Mouse (Mus musculus): ENCODE measurements around the gene Pycr1. TPM values are rescaled to one million over a fixed set of nuclear protein-coding genes. Genes with fewer than 3 reads are reported as not detected.

Gene Pycr1
- polyA plus RNA-seq, 1 experiment from 2014 or later = not detected

GRCm38 (mm10) chr11:120612763-120613162 is 30.8 kb downstream of the Pycr1 start:
- Histone ChIP-seq H3K79me2 (ENCODE audit: inconsistent target) (peaks cover 43% of the 10 kb centered on the region), H3K36me3 (ENCODE audit: inconsistent target) (peaks cover 40% of the 10 kb centered on the region; the same call in 1 of the 2 replicates), H3K27ac (no peak overlapping the region), H3K4me3 (ENCODE audit: inconsistent target) (no peak overlapping the region)
- WGBS (ENCODE audit: missing documents) = 64% methylated on average over 6 of the region's 6 CpGs

GRCm38 (mm10) chr11:120610477-120611046 is 33.0 kb downstream of the Pycr1 start:
- H3K4me3 ChIP-seq (ENCODE audit: inconsistent target) = no peak overlapping the region
- 91% methylated on average over 7 of the region's 9 CpGs for WGBS (ENCODE audit: missing documents)
- no peak overlapping the region for H3K27ac ChIP-seq
- H3K79me2 ChIP-seq (ENCODE audit: inconsistent target) = peaks cover 23% of the 10 kb centered on the region
- H3K36me3 ChIP-seq (ENCODE audit: inconsistent target) = peaks cover 40% of the 10 kb centered on the region; the same call in 1 of the 2 replicates

GRCm38 (mm10) chr11:120609250-120609649 is 34.3 kb downstream of the Pycr1 start:
- peaks cover 10% of the 10 kb centered on the region; the same call in 1 of the 2 replicates for H3K79me2 ChIP-seq (ENCODE audit: inconsistent target)
- no peak overlapping the region for H3K27ac ChIP-seq
- 90% methylated on average over 7 of the region's 8 CpGs for WGBS (ENCODE audit: missing documents)
- peaks cover 52% of the 10 kb centered on the region; the same call in 1 of the 2 replicates for H3K36me3 ChIP-seq (ENCODE audit: inconsistent target)
- H3K4me3 ChIP-seq (ENCODE audit: inconsistent target) = no peak overlapping the region

GRCm38 (mm10) chr11:120608241-120609034 is 35.1 kb downstream of the Pycr1 start, which contains the start of gene Npb:
Gene Npb, plus strand, starts transcription at chr11:120608477.
- WGBS (ENCODE audit: missing documents) = 29% methylated on average over 45 of the region's 45 CpGs
- no peak within 1 kb of the TSS for H3K27ac ChIP-seq
- peaks cover 2% of the 10 kb centered on the region; the same call in 1 of the 2 replicates for H3K79me2 ChIP-seq (ENCODE audit: inconsistent target)
- peaks cover 53% of the 10 kb centered on the region; the same call in 1 of the 2 replicates for H3K36me3 ChIP-seq (ENCODE audit: inconsistent target)
- no peak within 1 kb of the TSS for H3K4me3 ChIP-seq (ENCODE audit: inconsistent target)

- Histone ChIP-seq H3K36me3 (ENCODE audit: inconsistent target) (peaks cover 57% of the 10 kb centered on the region; the same call in 1 of the 2 replicates), H3K27ac (no peak overlapping the region), H3K4me3 (ENCODE audit: inconsistent target) (no peak overlapping the region), H3K79me2 (ENCODE audit: inconsistent target) (no peaks in the 10 kb centered on the region)
- WGBS (ENCODE audit: missing documents) = 93% methylated on average over 4 of the region's 4 CpGs
Measured at GRCm38 (mm10) chr11:120606764-120607163, 36.8 kb downstream of the Pycr1 start.

- H3K36me3 ChIP-seq (ENCODE audit: inconsistent target) = peaks cover 53% of the 10 kb centered on the region; the same call in 1 of the 2 replicates
- H3K4me3 ChIP-seq (ENCODE audit: inconsistent target) = no peak overlapping the region
- no peaks in the 10 kb centered on the region for H3K79me2 ChIP-seq (ENCODE audit: inconsistent target)
- H3K27ac ChIP-seq = no peak overlapping the region
- WGBS (ENCODE audit: missing documents) = 89% methylated on average over 7 of the region's 7 CpGs
Measured at GRCm38 (mm10) chr11:120605667-120606066, 37.9 kb downstream of the Pycr1 start.

- WGBS (ENCODE audit: missing documents) = 95% methylated on average over 2 of the region's 2 CpGs
- Histone ChIP-seq H3K27ac (no peak overlapping the region), H3K79me2 (ENCODE audit: inconsistent target) (peaks cover 15% of the 10 kb centered on the region), H3K4me3 (ENCODE audit: inconsistent target) (no peak overlapping the region), H3K36me3 (ENCODE audit: inconsistent target) (peaks cover 45% of the 10 kb centered on the region; the same call in 1 of the 2 replicates)
Measured at GRCm38 (mm10) chr11:120603545-120603944, 40.0 kb downstream of the Pycr1 start.

- peaks cover 35% of the 10 kb centered on the region for H3K79me2 ChIP-seq (ENCODE audit: inconsistent target)
- H3K27ac ChIP-seq = no peak overlapping the region
- H3K36me3 ChIP-seq (ENCODE audit: inconsistent target) = peaks cover 52% of the 10 kb centered on the region; the same call in 1 of the 2 replicates
- no peak overlapping the region for H3K4me3 ChIP-seq (ENCODE audit: inconsistent target)
- 81% methylated on average over 3 of the region's 3 CpGs for WGBS (ENCODE audit: missing documents)
Measured at GRCm38 (mm10) chr11:120600716-120601115, 42.9 kb downstream of the Pycr1 start.

GRCm38 (mm10) chr11:120598990-120599549 is 44.5 kb downstream of the Pycr1 start:
- H3K36me3 ChIP-seq (ENCODE audit: inconsistent target) = peaks cover 54% of the 10 kb centered on the region; the same call in 1 of the 2 replicates
- H3K79me2 ChIP-seq (ENCODE audit: inconsistent target) = peaks cover 51% of the 10 kb centered on the region
- peak overlapping the region; percentile 85 for H3K27ac ChIP-seq
- H3K4me3 ChIP-seq (ENCODE audit: inconsistent target) = peak overlapping the region; percentile 55
- WGBS (ENCODE audit: missing documents) = 48% methylated on average over 16 of the region's 17 CpGs

- under 1% methylated on average over 73 of the region's 88 CpGs for WGBS (ENCODE audit: missing documents)
Measured at GRCm38 (mm10) chr11:120598283-120598989, 45.1 kb downstream of the Pycr1 start, which contains the start of the genes Alyref and Anapc11. Gene Alyref, minus strand, starts transcription at chr11:120598365. Gene Anapc11, plus strand, starts transcription at chr11:120598421.

GRCm38 (mm10) chr11:120597240-120598235 is 46.0 kb downstream of the Pycr1 start:
- 3% methylated on average over 95 of the region's 99 CpGs for WGBS (ENCODE audit: missing documents)

More at GRCm38 (mm10) chr11:120598283-120598989, 45.1 kb downstream of the Pycr1 start, which contains the start of the genes Alyref and Anapc11:
- H3K27ac ChIP-seq = peak within 1 kb of the TSS; percentile 85
- H3K79me2 ChIP-seq (ENCODE audit: inconsistent target) = peaks cover 57% of the 10 kb centered on the region
- peak within 1 kb of the TSS; percentile 75 for H3K4me3 ChIP-seq (ENCODE audit: inconsistent target)
- H3K36me3 ChIP-seq (ENCODE audit: inconsistent target) = peaks cover 54% of the 10 kb centered on the region; the same call in 1 of the 2 replicates

GRCm38 (mm10) chr11:120588531-120588930 is 55.0 kb downstream of the Pycr1 start:
- 60% methylated on average over 6 of the region's 6 CpGs for WGBS (ENCODE audit: missing documents)
- peaks cover 51% of the 10 kb centered on the region; the same call in 1 of the 2 replicates for H3K36me3 ChIP-seq (ENCODE audit: inconsistent target)
- no peak overlapping the region for H3K4me3 ChIP-seq (ENCODE audit: inconsistent target)

More at GRCm38 (mm10) chr11:120597240-120598235, 46.0 kb downstream of the Pycr1 start:
- H3K27ac ChIP-seq = peak overlapping the region; percentile 49
- peak overlapping the region; percentile 75 for H3K4me3 ChIP-seq (ENCODE audit: inconsistent target)
- peaks cover 54% of the 10 kb centered on the region; the same call in 1 of the 2 replicates for H3K36me3 ChIP-seq (ENCODE audit: inconsistent target)
- H3K79me2 ChIP-seq (ENCODE audit: inconsistent target) = peaks cover 66% of the 10 kb centered on the region

More at GRCm38 (mm10) chr11:120588531-120588930, 55.0 kb downstream of the Pycr1 start:
- peaks cover 26% of the 10 kb centered on the region for H3K79me2 ChIP-seq (ENCODE audit: inconsistent target)
- H3K27ac ChIP-seq = no peak overlapping the region
